Mouse (Mus musculus) brown adipose tissue, adult 24 weeks (tissue): ENCODE results near the gene Wasf2. TPM values are rescaled to one million over a fixed set of nuclear protein-coding genes. Genes with fewer than 3 reads are reported as not detected.

Experiments
- H3K27ac ChIP-seq: fragments of 200-500 bp; replicated peaks from 2 replicates; pipeline ENCODE4 v1.5.1; 2012; ENCODE audit warnings: low read depth, mild to moderate bottlenecking, low read length
- H3K4me1 ChIP-seq: fragments of 200-500 bp; 2 replicates; pipeline ENCODE4 v1.6.1; 2012; ENCODE audit warnings: low read length, mixed read lengths; ENCODE audit not compliant: control insufficient read depth, insufficient read depth, insufficient read length
- H3K4me3 ChIP-seq: fragments of 200-500 bp; 2 replicates; pipeline ENCODE4 v1.5.1; 2012; ENCODE audit warnings: low read depth, mild to moderate bottlenecking, low read length, moderate library complexity; ENCODE audit not compliant: insufficient read depth
- polyA plus RNA-seq: library from polyadenylated mRNA; stranded (reverse); fragments of >200 nt; gene quantifications from 2 replicates; pipeline ENCODE4 v1.2.4, GENCODE M21; 2012; ENCODE audit not compliant: missing spikeins, insufficient read depth, insufficient read length

Wasf2 gene
- polyA plus RNA-seq, 1 experiment = 39.8 TPM

DNA sequence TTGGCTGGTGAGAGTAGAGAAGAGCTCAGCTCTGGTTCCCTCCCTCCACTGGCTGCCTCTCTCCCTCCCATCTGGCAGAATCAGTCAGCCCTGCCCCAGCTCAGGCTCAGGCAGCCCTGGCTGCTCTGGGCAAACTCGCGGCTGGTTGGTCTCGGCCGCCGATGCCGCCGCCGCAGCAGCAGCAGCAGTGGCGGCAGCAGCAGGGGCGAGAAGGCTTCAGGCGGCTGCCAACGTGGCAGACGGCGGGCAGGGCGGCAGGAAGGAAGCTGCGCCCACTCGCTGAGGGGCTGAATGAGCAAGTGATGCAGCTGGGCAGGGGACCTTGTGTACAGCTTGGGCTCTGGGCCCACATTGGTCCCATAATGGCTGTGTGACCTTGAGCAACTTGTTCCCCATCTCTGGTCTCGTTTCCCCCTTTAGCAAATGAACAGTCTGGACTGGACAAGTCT lies 37.8 kb upstream of the Wasf2 start:
- H3K27ac ChIP-seq = peak overlapping the region; percentile 9
- peaks cover 46% of the 10 kb centered on the region for H3K4me1 ChIP-seq
- 0 out of 2 replicates have a peak overlapping the region, but pooled peaks have one; percentile 14 for H3K4me3 ChIP-seq

GRCm38 (mm10) chr4:133093056-133093455 lies 37.2 kb upstream of the Wasf2 start:
- Histone ChIP-seq H3K4me3 (no peak overlapping the region), H3K4me1 (peaks cover 43% of the 10 kb centered on the region), H3K27ac (0 out of 2 replicates have a peak overlapping the region, but pooled peaks have one; percentile 30)

DNA sequence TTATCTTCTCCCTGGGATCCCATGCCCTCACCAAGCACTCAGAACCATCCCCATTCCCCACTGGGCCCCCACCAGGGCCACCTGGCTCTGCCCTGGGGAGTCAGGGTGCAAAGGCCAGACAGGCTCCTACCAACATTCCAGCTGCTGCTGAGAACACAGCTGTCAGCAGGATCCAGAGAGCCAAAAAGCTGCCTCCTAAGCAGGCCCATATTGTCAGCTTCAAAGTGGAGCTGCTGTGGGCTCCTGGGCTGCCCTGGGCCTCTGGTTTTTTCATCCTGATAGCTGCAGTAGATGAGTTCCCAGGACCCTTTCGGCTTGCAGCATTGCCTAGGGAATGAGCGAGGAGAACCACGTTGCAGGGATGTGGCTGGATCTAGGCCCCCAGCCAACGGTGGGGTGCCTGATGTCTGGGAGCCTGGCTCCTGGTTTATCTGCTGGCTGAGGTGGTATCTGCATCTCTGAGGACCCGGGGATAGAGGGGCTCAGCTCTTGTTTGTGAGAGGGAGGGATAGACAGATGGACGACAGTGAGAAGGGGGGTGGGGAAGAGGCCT lies 36.7 kb upstream of the Wasf2 start:
- Histone ChIP-seq H3K4me1 (peaks cover 40% of the 10 kb centered on the region), H3K4me3 (no peak overlapping the region), H3K27ac (0 out of 2 replicates have a peak overlapping the region, but pooled peaks have one; percentile 30)

DNA sequence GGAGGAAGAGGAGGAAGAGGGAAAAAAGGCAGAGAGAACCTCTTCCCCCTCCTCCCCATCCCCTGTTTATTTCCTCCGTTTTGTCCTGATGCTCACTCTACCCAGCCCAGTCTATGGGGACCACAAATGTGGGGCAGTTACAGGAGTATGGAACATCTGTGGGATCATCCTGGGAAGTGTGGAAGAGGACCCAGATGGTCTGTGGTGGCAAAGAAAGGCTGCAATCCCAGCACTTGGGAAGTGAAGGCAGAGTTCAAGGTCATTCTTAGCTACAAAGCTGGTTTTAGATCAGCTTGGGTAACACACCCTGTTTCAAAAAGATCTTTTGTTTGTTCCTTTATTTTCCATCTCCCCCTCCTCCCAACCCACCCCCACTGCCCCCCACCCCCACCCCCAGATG lies 36.0 kb upstream of the Wasf2 start:
- Histone ChIP-seq H3K4me1 (peaks cover 40% of the 10 kb centered on the region), H3K27ac (peak overlapping the region; percentile 46; the same call in 1 of the 2 replicates), H3K4me3 (no peak overlapping the region)

DNA sequence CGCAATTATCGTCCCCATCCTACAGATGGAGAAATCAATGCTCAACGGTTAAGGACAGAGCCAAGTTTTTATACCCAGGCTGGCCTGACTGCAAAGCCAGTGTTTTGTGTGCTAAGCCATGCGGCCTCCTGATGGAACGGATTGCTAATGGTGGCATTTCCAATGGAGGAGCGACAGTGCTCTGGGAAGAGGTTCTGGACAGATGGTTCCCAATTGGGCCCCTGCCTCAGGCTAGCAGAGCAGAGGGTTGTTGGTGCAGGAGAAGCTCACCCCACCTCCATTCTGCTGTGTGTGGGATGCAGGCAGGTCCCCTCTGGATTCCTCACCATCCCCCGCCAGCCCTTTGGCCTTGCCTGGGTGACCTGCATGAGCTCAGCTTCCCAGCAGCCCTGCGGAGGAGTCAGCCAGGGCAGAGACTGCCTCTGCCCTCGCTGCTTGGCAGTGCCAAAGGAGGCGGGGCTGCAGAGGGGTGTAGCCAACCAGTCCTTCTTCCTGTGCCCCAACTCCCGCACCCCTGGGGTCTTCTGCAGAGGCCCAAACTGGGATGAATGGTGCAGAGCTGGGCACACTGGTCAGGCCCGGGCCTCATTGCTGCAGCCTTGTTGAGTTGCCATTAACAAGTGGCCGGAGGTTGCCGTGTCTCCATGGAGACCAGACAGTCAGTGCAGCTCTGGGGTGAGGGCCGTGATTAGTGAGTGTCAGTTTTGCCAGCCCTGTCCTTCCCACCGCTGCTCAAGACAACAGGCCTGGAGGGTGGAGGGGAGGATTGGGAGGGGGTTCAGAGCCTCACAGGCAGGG lies 35.2 kb upstream of the Wasf2 start:
- peak overlapping the region; percentile 51 for H3K4me3 ChIP-seq
- H3K27ac ChIP-seq = peak overlapping the region; percentile 79
- H3K4me1 ChIP-seq = peaks cover 40% of the 10 kb centered on the region

GRCm38 (mm10) chr4:133095734-133096065 lies 34.6 kb upstream of the Wasf2 start:
- Histone ChIP-seq H3K4me3 (peak overlapping the region; percentile 51), H3K27ac (peak overlapping the region; percentile 79), H3K4me1 (peaks cover 34% of the 10 kb centered on the region)

DNA sequence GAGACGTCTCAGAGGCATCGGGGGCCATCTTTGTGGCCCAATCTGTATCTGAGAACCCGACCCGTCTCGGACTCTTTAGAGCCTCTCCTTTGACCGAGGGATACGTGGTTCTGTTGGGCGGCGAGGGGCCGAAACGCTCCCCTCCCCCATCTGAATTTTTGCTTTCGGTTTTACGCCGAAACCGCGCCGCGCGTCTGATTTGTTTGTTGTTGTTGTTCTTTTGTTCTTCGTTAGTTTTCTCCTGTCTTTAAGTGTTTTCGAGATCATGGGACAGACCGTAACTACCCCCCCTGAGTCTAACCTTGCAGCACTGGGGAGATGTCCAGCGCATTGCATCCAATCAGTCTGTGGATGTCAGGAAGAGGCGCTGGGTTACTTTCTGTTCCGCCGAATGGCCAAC lies 33.6 kb upstream of the Wasf2 start:
- Histone ChIP-seq H3K4me1 (peaks cover 25% of the 10 kb centered on the region), H3K4me3 (peak overlapping the region; percentile 70), H3K27ac (peak overlapping the region; percentile 87)

DNA sequence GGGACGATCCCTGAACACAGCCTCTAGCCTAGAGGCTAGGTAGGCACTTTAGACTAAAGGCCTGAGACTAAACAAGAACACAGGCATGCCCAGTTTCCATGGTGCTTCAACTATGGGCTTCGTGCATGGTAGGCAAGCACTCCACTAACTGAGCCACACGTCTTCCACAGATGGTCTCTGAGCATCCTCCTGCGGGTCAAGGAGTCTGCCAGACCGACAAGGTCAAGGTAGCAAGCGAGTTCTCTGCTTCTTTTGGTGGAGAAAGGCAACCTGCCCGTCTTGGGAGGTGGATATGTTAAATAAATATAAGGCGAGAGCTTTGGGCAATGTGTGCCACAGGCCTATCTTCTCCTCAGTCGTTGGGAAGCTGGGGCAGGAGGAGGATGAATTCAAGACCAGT lies 28.6 kb upstream of the Wasf2 start:
- Histone ChIP-seq H3K27ac (no peak overlapping the region), H3K4me1 (peaks cover 8% of the 10 kb centered on the region), H3K4me3 (no peak overlapping the region)

GRCm38 (mm10) chr4:133103525-133104193 lies 26.6 kb upstream of the Wasf2 start:
- H3K4me3 ChIP-seq = no peak overlapping the region
- peak overlapping the region; percentile 50; the same call in 1 of the 2 replicates for H3K27ac ChIP-seq
- peaks cover 18% of the 10 kb centered on the region for H3K4me1 ChIP-seq

GRCm38 (mm10) chr4:133104194-133104569 lies 26.1 kb upstream of the Wasf2 start:
- Histone ChIP-seq H3K27ac (peak overlapping the region; percentile 50), H3K4me3 (no peak overlapping the region), H3K4me1 (peaks cover 24% of the 10 kb centered on the region)

DNA sequence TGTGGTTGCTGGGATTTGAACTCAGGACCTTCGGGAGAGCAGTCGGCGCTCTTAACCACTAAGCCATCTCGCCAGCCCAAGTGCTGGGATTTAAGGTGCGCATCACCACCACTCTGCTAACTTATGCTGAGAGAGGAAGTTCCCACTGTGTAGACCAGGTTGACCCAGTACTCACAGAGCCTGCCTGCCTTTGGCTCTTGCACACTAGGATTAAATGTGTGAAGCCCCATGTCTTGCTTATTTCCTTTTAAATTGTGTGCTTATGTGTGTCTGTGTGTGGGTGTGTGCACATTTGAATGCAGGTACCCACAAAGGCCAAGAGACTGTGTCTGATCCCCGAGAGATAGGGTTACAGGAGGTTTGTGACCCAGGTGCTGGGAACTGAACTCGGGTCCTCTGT lies 23.6 kb upstream of the Wasf2 start:
- no peak overlapping the region for H3K27ac ChIP-seq
- H3K4me1 ChIP-seq = peaks cover 23% of the 10 kb centered on the region

GRCm38 (mm10) chr4:133107788-133108281 lies 22.5 kb upstream of the Wasf2 start:
- Histone ChIP-seq H3K27ac (peak overlapping the region; percentile 71), H3K4me3 (no peak overlapping the region), H3K4me1 (peaks cover 24% of the 10 kb centered on the region)

More for the DNA sequence above, 23.6 kb upstream of the Wasf2 start:
- no peak overlapping the region for H3K4me3 ChIP-seq

DNA sequence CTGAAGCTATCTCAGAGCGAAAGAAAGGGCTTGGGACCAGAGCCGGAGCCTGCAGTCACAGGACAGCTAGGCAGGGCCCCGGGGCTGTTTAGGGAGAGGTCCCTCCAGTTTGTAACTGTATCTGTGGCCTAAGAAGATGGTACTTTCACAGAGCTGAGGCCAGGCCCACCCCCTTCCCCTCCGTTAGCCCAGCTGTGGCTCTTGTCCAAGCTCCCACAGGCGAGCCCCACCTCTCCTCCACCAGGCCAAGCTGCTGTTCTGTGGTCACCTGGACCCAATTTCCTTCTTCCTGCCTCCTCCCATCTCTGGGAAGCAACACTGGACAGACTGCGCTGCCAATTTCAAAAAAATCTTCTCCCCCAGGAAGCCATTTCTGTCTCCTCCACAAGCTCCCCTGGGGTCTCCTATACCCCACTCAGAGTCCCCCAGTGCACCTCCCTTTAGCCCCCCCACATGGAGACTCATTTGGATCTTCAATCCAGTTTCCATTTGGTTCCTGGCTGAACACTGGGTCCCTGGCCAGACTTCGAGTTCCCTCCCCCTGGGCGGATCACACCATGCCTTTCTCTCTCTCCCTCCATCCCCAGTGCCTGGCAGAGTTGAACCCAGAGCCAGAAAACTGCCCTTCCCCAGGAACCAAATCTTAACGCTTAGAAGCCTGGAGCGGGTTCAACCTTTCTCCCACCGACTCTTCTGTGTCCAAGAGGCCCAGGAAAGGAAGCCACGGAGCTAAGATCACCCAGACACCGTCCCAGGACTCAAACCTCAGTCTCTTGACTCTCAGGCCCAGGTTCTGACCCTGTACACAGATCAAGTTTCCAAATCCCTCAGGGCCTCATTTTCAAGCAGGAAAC lies 21.6 kb upstream of the Wasf2 start:
- Histone ChIP-seq H3K27ac (peak overlapping the region; percentile 71), H3K4me1 (peaks cover 20% of the 10 kb centered on the region), H3K4me3 (no peak overlapping the region)

GRCm38 (mm10) chr4:133109335-133109801 lies 20.9 kb upstream of the Wasf2 start:
- Histone ChIP-seq H3K27ac (peak overlapping the region; percentile 71), H3K4me3 (no peak overlapping the region), H3K4me1 (peaks cover 20% of the 10 kb centered on the region)
